ENCODE assay signal across 16 mouse cellular contexts in genomic region chr3:140088019-140088418, GRCm38 (mm10).
"Had no signal": no experiment of that assay in that cellular context is flagged by ENCODE, and none has a peak within 500 bp of the region (broad histone marks: within the 10 kb centered on the region; RNA-seq: fewer than 3 reads in every experiment).

No protein-coding gene starts in this region.

- ATAC-seq: hindbrain, postnatal 0 days; intestine, embryonic 16.5 days had no signal

- DNase-seq: gastrocnemius, postnatal 10 days; gastrocnemius, postnatal 25 days; heart, adult 18-20 months; heart, postnatal 10 days; heart, postnatal 4 days; kidney, adult 11 months; kidney, adult 2 months; kidney, adult 9 months; kidney, postnatal 14 days; kidney, postnatal 36 days; layer of hippocampus, adult 9-11 months; layer of hippocampus, postnatal 36 days; liver; liver, embryonic 13.5 days had no signal
